Mouse (Mus musculus): ENCODE results near the gene Gm11985. TPM values are rescaled to one million over a fixed set of nuclear protein-coding genes. Genes with fewer than 3 reads are reported as not detected.

Gene Gm11985
- total and polyA plus RNA-seq, 3 experiments, result not detected

- no peak for TF ChIP-seq ZKSCAN1 (IDR thresholded peaks at IDR 0.05; ENCODE audit: borderline replicate concordance, low read depth, low read length)
- TF ChIP-seq USF2 (conservative IDR thresholded peaks at IDR 0.05; ENCODE audit: low read depth, low read length), result no peak
- TF ChIP-seq MAFK (IDR thresholded peaks at IDR 0.05; ENCODE audit: insufficient replicate concordance, low read length), result no peak
- no peak for TF ChIP-seq TBP (conservative IDR thresholded peaks at IDR 0.05; ENCODE audit: low read depth, low read length)
- TF ChIP-seq E2F4 (IDR thresholded peaks at IDR 0.05; ENCODE audit: insufficient replicate concordance, low read depth, low read length), result no peak
- TF ChIP-seq BHLHE40 (IDR thresholded peaks at IDR 0.05; ENCODE audit: low read depth, low read length), result no peak
- no peak for TF ChIP-seq IRF4 (IDR thresholded peaks at IDR 0.05; ENCODE audit: low read depth, low read length)
- TF ChIP-seq RAD21 (IDR thresholded peaks at IDR 0.05; ENCODE audit: low read depth, low read length), result no peak
- TF ChIP-seq MAX (IDR thresholded peaks at IDR 0.05; ENCODE audit: low read length), result no peak
- TF ChIP-seq MYC (IDR thresholded peaks at IDR 0.05; ENCODE audit: low read depth, low read length), result no peak
- no peak for TF ChIP-seq NELFE (IDR thresholded peaks at IDR 0.05; ENCODE audit: low read depth, low read length)
- no peak for TF ChIP-seq CHD2 (IDR thresholded peaks at IDR 0.05; ENCODE audit: low read length)
- no peak for TF ChIP-seq CTCF (conservative IDR thresholded peaks at IDR 0.05 in 1 of 2, IDR thresholded peaks at IDR 0.05 in 1 of 2; ENCODE audit: low read depth in 2 of 2, low read length in 2 of 2)
- in situ Hi-C loops (cut with MboI; ENCODE audit: low pct_ligation_motif_present, low pct_unique_long_range_greater_than_20kb, low sequenced_read_pairs) (loop anchor here (25.0 kb wide), 1 partner anchor 1035 kb away; no protein-coding TSS in a partner anchor), dilution Hi-C loops (cut with MboI; ENCODE audit: extremely low pct_ligation_motif_present, extremely low pct_unique_long_range_greater_than_20kb, low sequenced_read_pairs) (no loop called here)
- no peak for DNase-seq (ENCODE audit: extremely low read depth)
- Histone ChIP-seq H3K4me1 (ENCODE audit: control insufficient read depth in 1 of 2, insufficient read depth in 2 of 2) (no peaks in the 10 kb centered on the region), H3K79me2 (replicated peaks; ENCODE audit: control insufficient read depth, extremely low read depth, insufficient read depth, poor library complexity, severe bottlenecking) (no peaks in the 10 kb centered on the region), H3K9me3 (replicated peaks; ENCODE audit: low read length) (peaks cover 34% of the 10 kb centered on the region), H3K4me2 (ENCODE audit: insufficient read depth, low read depth, poor library complexity, severe bottlenecking) (no peak overlapping the region), H3K9ac (ENCODE audit: insufficient read depth, low read depth) (no peak overlapping the region), H3K36me3 (replicated peaks in 1 of 2; ENCODE audit: control insufficient read depth in 1 of 2, insufficient read depth in 1 of 2, low read length in 1 of 2) (no peaks in the 10 kb centered on the region), H3K4me3 (replicated peaks in 1 of 3; ENCODE audit: low read depth in 2 of 3, low read length in 2 of 3, poor library complexity in 1 of 3) (no peak overlapping the region), H3K27me3 (replicated peaks) (peaks cover 26% of the 10 kb centered on the region), H3K27ac (ENCODE audit: insufficient read depth, low read depth) (no peak overlapping the region)
Observed at GRCm38 (mm10) chr11:7202206-7202605, 13.8 kb upstream of the Gm11985 start.

- Histone ChIP-seq H3K27me3 (replicated peaks) (peaks cover 21% of the 10 kb centered on the region), H3K4me3 (replicated peaks in 1 of 3; ENCODE audit: low read depth in 2 of 3, low read length in 2 of 3, poor library complexity in 1 of 3) (no peak overlapping the region), H3K4me1 (ENCODE audit: control insufficient read depth in 1 of 2, insufficient read depth in 2 of 2) (no peaks in the 10 kb centered on the region), H3K27ac (ENCODE audit: insufficient read depth, low read depth) (no peak overlapping the region), H3K79me2 (replicated peaks; ENCODE audit: control insufficient read depth, extremely low read depth, insufficient read depth, poor library complexity, severe bottlenecking) (no peaks in the 10 kb centered on the region), H3K9ac (ENCODE audit: insufficient read depth, low read depth) (no peak overlapping the region), H3K9me3 (replicated peaks; ENCODE audit: low read length) (peaks cover 39% of the 10 kb centered on the region), H3K36me3 (replicated peaks in 1 of 2; ENCODE audit: control insufficient read depth in 1 of 2, insufficient read depth in 1 of 2, low read length in 1 of 2) (no peaks in the 10 kb centered on the region), H3K4me2 (ENCODE audit: insufficient read depth, low read depth, poor library complexity, severe bottlenecking) (no peak overlapping the region)
- DNase-seq (ENCODE audit: extremely low read depth), result no peak
- dilution Hi-C loops (cut with MboI; ENCODE audit: extremely low pct_ligation_motif_present, extremely low pct_unique_long_range_greater_than_20kb, low sequenced_read_pairs) (no loop called here), in situ Hi-C loops (cut with MboI; ENCODE audit: low pct_ligation_motif_present, low pct_unique_long_range_greater_than_20kb, low sequenced_read_pairs) (loop anchor here (25.0 kb wide), 1 partner anchor 1037 kb away; no protein-coding TSS in a partner anchor)
- TF ChIP-seq NRF1 (IDR thresholded peaks at IDR 0.05; ENCODE audit: low read depth, low read length) (no peak), NELFE (IDR thresholded peaks at IDR 0.05; ENCODE audit: low read depth, low read length) (no peak), CTCF (conservative IDR thresholded peaks at IDR 0.05 in 1 of 2, IDR thresholded peaks at IDR 0.05 in 1 of 2; ENCODE audit: low read depth in 2 of 2, low read length in 2 of 2) (no peak), MAX (IDR thresholded peaks at IDR 0.05; ENCODE audit: low read length) (no peak), HCFC1 (IDR thresholded peaks at IDR 0.05; ENCODE audit: low read depth, low read length) (no peak), IRF4 (IDR thresholded peaks at IDR 0.05; ENCODE audit: low read depth, low read length) (no peak), JUND (conservative IDR thresholded peaks at IDR 0.05; ENCODE audit: low read depth, low read length) (no peak), JUN (IDR thresholded peaks at IDR 0.05; ENCODE audit: insufficient read depth, low read depth, low read length) (no peak), EP300 (IDR thresholded peaks at IDR 0.05; ENCODE audit: low read length) (no peak)
Observed at GRCm38 (mm10) chr11:7200393-7200783, 12.0 kb upstream of the Gm11985 start.
